Mouse (Mus musculus) erythroblast, adult 5-6 weeks (primary cell): ENCODE measurements around the gene Olfr1173. TPM values are rescaled to one million over a fixed set of nuclear protein-coding genes. Genes with fewer than 3 reads are reported as not detected.

Experiments used
- ATAC-seq: replicated peaks from 2 replicates; pipeline ENCODE4 v1.8.0; 2016; ENCODE audit warnings: moderate number of reproducible peaks, mild to moderate bottlenecking, moderate TSS enrichment, inconsistent platforms; ENCODE audit not compliant: poor library complexity, low FRiP score, severe bottlenecking
- total RNA-seq, 2 experiments: library from RNA; stranded (forward) in 1 of 2; stranded (reverse) in 1 of 2; fragments of 150-400 nt in 1 of 2; fragments of 200-764, 138-1000 nt in 1 of 2; gene quantifications; 2 replicates each; pipeline versions ENCODE4 v1.2.3 to v1.2.4; 2015 to 2017; ENCODE audit warnings: low replicate concordance in 2 of 2

Gene Olfr1173
- total RNA-seq (2015; ENCODE audit: low replicate concordance) (not detected in 2 replicates), total RNA-seq (2017; ENCODE audit: low replicate concordance) (not detected in 2 replicates)

DNA sequence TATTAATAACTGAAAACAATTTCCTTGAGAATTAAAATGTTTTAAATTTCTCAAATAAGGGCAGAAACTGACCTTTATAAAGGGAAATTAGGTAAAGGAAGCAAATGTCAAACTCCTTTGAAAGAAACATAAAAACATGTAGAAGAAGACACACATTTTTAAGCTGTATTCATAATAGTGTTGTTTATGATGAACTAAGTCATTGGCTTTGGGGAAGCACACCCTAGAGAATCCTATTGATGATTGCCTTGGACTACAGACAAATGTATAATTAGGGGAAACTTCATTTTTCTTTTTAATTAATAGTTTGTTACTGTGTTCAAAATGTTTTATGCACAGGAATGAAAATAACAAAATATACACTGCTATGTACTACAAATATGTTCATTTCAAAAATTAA is at the start of gene Olfr1173:
Gene Olfr1173, minus strand, starts transcription at position 101 of the 400 bp plus-strand sequence.
- no peak for ATAC-seq

DNA sequence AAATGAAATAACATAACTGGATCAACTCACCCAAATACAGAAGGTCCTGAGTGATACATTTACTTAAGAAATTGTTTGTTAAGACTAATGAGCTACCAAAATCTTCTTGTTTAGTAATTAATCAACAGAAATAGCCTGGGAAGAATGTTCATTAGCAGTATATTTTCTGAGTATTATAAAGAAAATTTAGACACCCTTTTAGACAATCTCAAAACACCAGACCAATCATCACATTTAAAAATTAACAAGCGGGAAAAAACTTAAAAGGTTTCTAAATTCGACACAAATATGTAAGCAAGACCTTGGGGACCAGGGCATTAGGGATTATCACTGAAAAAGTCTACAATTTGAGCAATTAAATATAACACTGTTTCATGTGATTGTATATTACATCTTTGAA is 47.4 kb upstream of the Olfr1173 start, which contains the start of gene Olfr1175-ps:
Gene Olfr1175-ps, minus strand, starts transcription at position 101 of the 400 bp plus-strand sequence.
- no peak for ATAC-seq

DNA sequence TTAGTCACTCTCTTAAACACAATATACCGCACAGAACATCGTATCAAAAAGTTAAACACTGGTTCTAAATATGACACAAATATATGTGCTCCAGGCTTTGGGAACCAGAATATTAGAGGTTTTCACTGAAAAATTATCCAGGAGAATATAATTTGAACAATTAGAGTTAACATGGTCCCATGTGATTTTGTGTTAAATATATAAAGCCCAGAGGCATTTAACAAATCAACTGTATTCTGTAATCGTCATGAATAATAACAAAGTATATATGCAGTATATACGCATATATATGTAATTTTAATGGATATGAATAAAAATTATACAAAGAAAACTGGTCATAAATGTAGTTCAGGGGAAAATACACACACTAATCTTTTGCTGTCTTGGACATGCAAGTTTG is 35.4 kb upstream of the Olfr1173 start, which contains the start of gene Olfr1174-ps:
Gene Olfr1174-ps, minus strand, starts transcription at position 101 of the 400 bp plus-strand sequence.
- ATAC-seq = no peak

DNA sequence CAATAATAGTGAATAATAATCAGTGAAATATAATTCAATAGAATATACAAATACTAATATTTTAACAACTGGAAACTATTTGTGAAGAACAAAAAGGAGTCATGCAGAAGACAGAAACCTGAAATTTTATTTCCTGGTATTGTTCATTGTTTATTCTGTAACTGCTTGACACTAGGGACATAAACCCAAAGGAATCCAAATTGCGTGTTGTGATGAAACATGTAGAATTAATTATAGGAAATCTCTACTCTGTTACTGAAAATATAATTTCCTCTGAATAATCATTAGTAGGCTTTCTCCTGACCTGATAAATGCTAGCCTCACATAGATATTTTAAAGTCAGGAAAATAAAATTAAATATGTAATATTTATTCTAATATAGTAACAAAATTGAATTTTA is 51.4 kb downstream of the Olfr1173 start, which contains the start of gene Olfr1170:
Gene Olfr1170, minus strand, starts transcription at position 101 of the 400 bp plus-strand sequence.
- no peak for ATAC-seq

Other genes starting within 250 kb of the Olfr1173 start
- not detected in 2 replicates for gene Olfr73, start 242.2 kb downstream of the Olfr1173 start, total RNA-seq (2015; ENCODE audit: low replicate concordance)
- gene Olfr73, start 242.2 kb downstream of the Olfr1173 start, total RNA-seq (2017; ENCODE audit: low replicate concordance) = not detected in 2 replicates
- gene Olfr1162, start 228.7 kb downstream of the Olfr1173 start, total RNA-seq (2015; ENCODE audit: low replicate concordance) = not detected in 2 replicates
- not detected in 2 replicates for gene Olfr1162, start 228.7 kb downstream of the Olfr1173 start, total RNA-seq (2017; ENCODE audit: low replicate concordance)
- not detected in 2 replicates for gene Olfr1163, start 208.0 kb downstream of the Olfr1173 start, total RNA-seq (2015; ENCODE audit: low replicate concordance)
- not detected in 2 replicates for gene Olfr1163, start 208.0 kb downstream of the Olfr1173 start, total RNA-seq (2017; ENCODE audit: low replicate concordance)
- gene Olfr1164, start 185.9 kb downstream of the Olfr1173 start, total RNA-seq (2015; ENCODE audit: low replicate concordance) = not detected in 2 replicates
- not detected in 2 replicates for gene Olfr1164, start 185.9 kb downstream of the Olfr1173 start, total RNA-seq (2017; ENCODE audit: low replicate concordance)
- not detected in 2 replicates for gene Olfr1166, start 151.6 kb downstream of the Olfr1173 start, total RNA-seq (2015; ENCODE audit: low replicate concordance)
- gene Olfr1166, start 151.6 kb downstream of the Olfr1173 start, total RNA-seq (2017; ENCODE audit: low replicate concordance) = not detected in 2 replicates
- not detected in 2 replicates for gene Olfr1167, start 124.7 kb downstream of the Olfr1173 start, total RNA-seq (2015; ENCODE audit: low replicate concordance)
- not detected in 2 replicates for gene Olfr1167, start 124.7 kb downstream of the Olfr1173 start, total RNA-seq (2017; ENCODE audit: low replicate concordance)
- gene Olfr1168, start 98.0 kb downstream of the Olfr1173 start, total RNA-seq (2015; ENCODE audit: low replicate concordance) = not detected in 2 replicates
- not detected in 2 replicates for gene Olfr1168, start 98.0 kb downstream of the Olfr1173 start, total RNA-seq (2017; ENCODE audit: low replicate concordance)
- not detected in 2 replicates for gene Olfr1170, start 51.5 kb downstream of the Olfr1173 start, total RNA-seq (2015; ENCODE audit: low replicate concordance)
- gene Olfr1170, start 51.5 kb downstream of the Olfr1173 start, total RNA-seq (2017; ENCODE audit: low replicate concordance) = not detected in 2 replicates
- gene Olfr1174-ps, start 35.3 kb upstream of the Olfr1173 start, total RNA-seq (2015; ENCODE audit: low replicate concordance) = 0.96 TPM in 1 of 2 replicates, not detected in the other
- gene Olfr1174-ps, start 35.3 kb upstream of the Olfr1173 start, total RNA-seq (2017; ENCODE audit: low replicate concordance) = not detected in 2 replicates
- not detected in 2 replicates for gene Olfr1175-ps, start 47.3 kb upstream of the Olfr1173 start, total RNA-seq (2015; ENCODE audit: low replicate concordance)
- not detected in 2 replicates for gene Olfr1175-ps, start 47.3 kb upstream of the Olfr1173 start, total RNA-seq (2017; ENCODE audit: low replicate concordance)
- not detected in 2 replicates for gene Olfr1176, start 56.8 kb upstream of the Olfr1173 start, total RNA-seq (2015; ENCODE audit: low replicate concordance)
- not detected in 2 replicates for gene Olfr1176, start 56.8 kb upstream of the Olfr1173 start, total RNA-seq (2017; ENCODE audit: low replicate concordance)
- not detected in 2 replicates for gene Olfr1177-ps, start 66.6 kb upstream of the Olfr1173 start, total RNA-seq (2015; ENCODE audit: low replicate concordance)
- 1.5 TPM in 1 of 2 replicates, not detected in the other for gene Olfr1177-ps, start 66.6 kb upstream of the Olfr1173 start, total RNA-seq (2017; ENCODE audit: low replicate concordance)
- not detected in 2 replicates for gene Olfr1178, start 107.2 kb upstream of the Olfr1173 start, total RNA-seq (2015; ENCODE audit: low replicate concordance)
- 0.09 and 0.84 TPM in 2 replicates for gene Olfr1178, start 107.2 kb upstream of the Olfr1173 start, total RNA-seq (2017; ENCODE audit: low replicate concordance)
- not detected in 2 replicates for gene Olfr1179, start 126.6 kb upstream of the Olfr1173 start, total RNA-seq (2015; ENCODE audit: low replicate concordance)
- gene Olfr1179, start 126.6 kb upstream of the Olfr1173 start, total RNA-seq (2017; ENCODE audit: low replicate concordance) = not detected in 2 replicates
- not detected in 2 replicates for gene Olfr1180, start 139.3 kb upstream of the Olfr1173 start, total RNA-seq (2015; ENCODE audit: low replicate concordance)
- gene Olfr1180, start 139.3 kb upstream of the Olfr1173 start, total RNA-seq (2017; ENCODE audit: low replicate concordance) = not detected in 2 replicates
- not detected in 2 replicates for gene Olfr1181, start 146.3 kb upstream of the Olfr1173 start, total RNA-seq (2015; ENCODE audit: low replicate concordance)
- not detected in 2 replicates for gene Olfr1181, start 146.3 kb upstream of the Olfr1173 start, total RNA-seq (2017; ENCODE audit: low replicate concordance)
- 0.63 TPM in 1 of 2 replicates, not detected in the other for gene Gm13757, start 169.3 kb upstream of the Olfr1173 start, total RNA-seq (2015; ENCODE audit: low replicate concordance)
- not detected in 2 replicates for gene Gm13757, start 169.3 kb upstream of the Olfr1173 start, total RNA-seq (2017; ENCODE audit: low replicate concordance)
- gene Olfr1183, start 175.0 kb upstream of the Olfr1173 start, total RNA-seq (2015; ENCODE audit: low replicate concordance) = not detected in 2 replicates
- gene Olfr1183, start 175.0 kb upstream of the Olfr1173 start, total RNA-seq (2017; ENCODE audit: low replicate concordance) = not detected in 2 replicates
- not detected in 2 replicates for gene Olfr1184, start 203.7 kb upstream of the Olfr1173 start, total RNA-seq (2015; ENCODE audit: low replicate concordance)
- gene Olfr1184, start 203.7 kb upstream of the Olfr1173 start, total RNA-seq (2017; ENCODE audit: low replicate concordance) = not detected in 2 replicates
- not detected in 2 replicates for gene Olfr1185-ps1, start 213.4 kb upstream of the Olfr1173 start, total RNA-seq (2015; ENCODE audit: low replicate concordance)
- not detected in 2 replicates for gene Olfr1185-ps1, start 213.4 kb upstream of the Olfr1173 start, total RNA-seq (2017; ENCODE audit: low replicate concordance)
- not detected in 2 replicates for gene Olfr1186, start 238.7 kb upstream of the Olfr1173 start, total RNA-seq (2015; ENCODE audit: low replicate concordance)
- not detected in 2 replicates for gene Olfr1186, start 238.7 kb upstream of the Olfr1173 start, total RNA-seq (2017; ENCODE audit: low replicate concordance)